Mouse (Mus musculus) forebrain, embryonic 11.5 days (tissue): Measurements from ENCODE around the gene Tcte2. TPM values are rescaled to one million over a fixed set of nuclear protein-coding genes. Genes with fewer than 3 reads are reported as not detected.

ENCODE experiments used
- ATAC-seq: fragments of 200-750 bp; cut with Nextera tagmentation; replicated peaks from 2 replicates; pipeline ENCODE4 v1.8.0; 2017; ENCODE audit warnings: moderate TSS enrichment; ENCODE audit not compliant: low FRiP score
- DNase-seq: peaks from one replicate; pipeline ENCODE4 v3.0.0-alpha.2; 2017; ENCODE audit warnings: low spot score
- H3K27ac ChIP-seq: fragments of 300-500 bp; sonication (generic); 2 replicates; pipeline ENCODE4 v1.5.1; 2014; ENCODE audit warnings: low read depth, low read length
- H3K27me3 ChIP-seq: fragments of 300-500 bp; sonication (generic); 2 replicates; pipeline ENCODE4 v1.6.1; 2014; ENCODE audit warnings: mild to moderate bottlenecking, low read length, mixed read lengths; ENCODE audit not compliant: control insufficient read depth, insufficient read depth
- H3K36me3 ChIP-seq: fragments of 300-500 bp; sonication (generic); 2 replicates; pipeline ENCODE4 v1.6.1; 2014; ENCODE audit warnings: mild to moderate bottlenecking, low read length, moderate library complexity, mixed read lengths; ENCODE audit not compliant: control insufficient read depth, insufficient read depth
- H3K4me1 ChIP-seq: fragments of 300-500 bp; sonication (generic); replicated peaks from 2 replicates; pipeline ENCODE4 v1.6.1; 2014; ENCODE audit warnings: low read length, mixed read lengths; ENCODE audit not compliant: control insufficient read depth, insufficient read depth
- H3K4me2 ChIP-seq: fragments of 300-500 bp; sonication (generic); 2 replicates; pipeline ENCODE4 v1.6.1; 2014; ENCODE audit warnings: low read depth, mild to moderate bottlenecking, low read length, moderate library complexity, mixed read lengths; ENCODE audit not compliant: severe bottlenecking
- H3K4me3 ChIP-seq: fragments of 300-500 bp; sonication (generic); 2 replicates; pipeline ENCODE4 v1.5.1; 2014; ENCODE audit warnings: low read depth, low read length
- H3K9ac ChIP-seq: fragments of 300-500 bp; sonication (generic); 2 replicates; pipeline ENCODE4 v1.6.1; 2014; ENCODE audit warnings: low read length
- H3K9me3 ChIP-seq: fragments of 300-500 bp; sonication (generic); 2 replicates; pipeline ENCODE4 v1.6.1; 2016; ENCODE audit warnings: low read length, mixed read lengths; ENCODE audit not compliant: control insufficient read depth
- WGBS: fragments of 180-500 bp; shearing (Covaris S2); extraction: QIAGEN DNeasy Blood & Tissue Kit; methylation state at CpG from one replicate; pipeline ENCODE4 v1.1.7; 2014; 5-methylcytosine and 5-hydroxymethylcytosine counted together
- polyA plus RNA-seq: library from polyadenylated mRNA; unstranded; fragments of >200 nt; fragmentation: Nextera tagmentation; extraction: Ambion mirVana; gene quantifications from 2 replicates; pipeline ENCODE4 v1.2.1, GENCODE M21; 2014

Gene Tcte2
- polyA plus RNA-seq, 1 experiment from 2014 or later = 11.6 TPM

- Histone ChIP-seq H3K27me3 (no peaks in the 10 kb centered on the region), H3K4me2 (no peak overlapping the region), H3K27ac (no peak overlapping the region), H3K36me3 (no peaks in the 10 kb centered on the region), H3K4me1 (no peaks in the 10 kb centered on the region), H3K4me3 (no peak overlapping the region), H3K9me3 (no peaks in the 10 kb centered on the region), H3K9ac (no peak overlapping the region)
- WGBS = 94% methylated on average over 5 of the region's 5 CpGs
- no peak for ATAC-seq
- DNase-seq = no peak
These were observed 26.6 kb downstream of the Tcte2 start for GRCm38 (mm10) chr17:13735057-13735456.

GRCm38 (mm10) chr17:13733971-13734370 is 27.7 kb downstream of the Tcte2 start:
- no peak for ATAC-seq
- Histone ChIP-seq H3K36me3 (no peaks in the 10 kb centered on the region), H3K9me3 (no peaks in the 10 kb centered on the region), H3K4me1 (no peaks in the 10 kb centered on the region), H3K9ac (no peak overlapping the region), H3K27ac (no peak overlapping the region), H3K4me3 (no peak overlapping the region), H3K27me3 (no peaks in the 10 kb centered on the region), H3K4me2 (no peak overlapping the region)
- WGBS = 94% methylated on average over 5 of the region's 5 CpGs
- DNase-seq = no peak

GRCm38 (mm10) chr17:13732685-13733084 is 28.9 kb downstream of the Tcte2 start:
- Histone ChIP-seq H3K9ac (no peak overlapping the region), H3K36me3 (no peaks in the 10 kb centered on the region), H3K27me3 (no peaks in the 10 kb centered on the region), H3K4me1 (no peaks in the 10 kb centered on the region), H3K9me3 (no peaks in the 10 kb centered on the region), H3K4me2 (no peak overlapping the region), H3K27ac (no peak overlapping the region), H3K4me3 (no peak overlapping the region)
- WGBS = 59% methylated on average over 8 of the region's 8 CpGs
- no peak for ATAC-seq
- no peak for DNase-seq

GRCm38 (mm10) chr17:13731727-13732112 is 29.9 kb downstream of the Tcte2 start:
- DNase-seq = no peak
- 70% methylated on average over 4 of the region's 4 CpGs for WGBS

GRCm38 (mm10) chr17:13730980-13731726 is 30.5 kb downstream of the Tcte2 start:
- no peak overlapping the region for H3K4me2 ChIP-seq
- no peak overlapping the region for H3K9ac ChIP-seq
- ATAC-seq (no peak), DNase-seq (no peak)
- 94% methylated on average over 6 of the region's 6 CpGs for WGBS
- no peaks in the 10 kb centered on the region for H3K4me1 ChIP-seq
- no peaks in the 10 kb centered on the region for H3K36me3 ChIP-seq
- H3K27me3 ChIP-seq = no peaks in the 10 kb centered on the region
- H3K9me3 ChIP-seq = no peaks in the 10 kb centered on the region
- H3K4me3 ChIP-seq = no peak overlapping the region
- no peak overlapping the region for H3K27ac ChIP-seq

More at GRCm38 (mm10) chr17:13731727-13732112, 29.9 kb downstream of the Tcte2 start:
- no peaks in the 10 kb centered on the region for H3K27me3 ChIP-seq
- H3K9ac ChIP-seq = no peak overlapping the region
- no peak for ATAC-seq
- no peak overlapping the region for H3K27ac ChIP-seq
- no peak overlapping the region for H3K4me2 ChIP-seq
- H3K9me3 ChIP-seq = no peaks in the 10 kb centered on the region
- no peaks in the 10 kb centered on the region for H3K36me3 ChIP-seq
- H3K4me1 ChIP-seq = no peaks in the 10 kb centered on the region
- H3K4me3 ChIP-seq = no peak overlapping the region

GRCm38 (mm10) chr17:13726832-13727355 is 34.7 kb downstream of the Tcte2 start:
- no peaks in the 10 kb centered on the region for H3K27me3 ChIP-seq
- no peak for DNase-seq
- no peak overlapping the region for H3K4me2 ChIP-seq
- 95% methylated on average over 8 of the region's 8 CpGs for WGBS
- no peak overlapping the region for H3K4me3 ChIP-seq
- no peaks in the 10 kb centered on the region for H3K9me3 ChIP-seq
- no peak overlapping the region for H3K27ac ChIP-seq
- H3K9ac ChIP-seq = no peak overlapping the region
- no peaks in the 10 kb centered on the region for H3K4me1 ChIP-seq
- ATAC-seq = no peak
- H3K36me3 ChIP-seq = no peaks in the 10 kb centered on the region

- H3K9ac ChIP-seq = no peak overlapping the region
- no peaks in the 10 kb centered on the region for H3K27me3 ChIP-seq
- no peak overlapping the region for H3K27ac ChIP-seq
- H3K36me3 ChIP-seq = no peaks in the 10 kb centered on the region
- DNase-seq (no peak), ATAC-seq (no peak)
- no peak overlapping the region for H3K4me3 ChIP-seq
- no peaks in the 10 kb centered on the region for H3K4me1 ChIP-seq
- 59% methylated on average over 4 of the region's 4 CpGs for WGBS
- H3K4me2 ChIP-seq = no peak overlapping the region
- no peaks in the 10 kb centered on the region for H3K9me3 ChIP-seq
These were observed 36.5 kb downstream of the Tcte2 start for GRCm38 (mm10) chr17:13725004-13725550.

- no peak overlapping the region for H3K27ac ChIP-seq
- H3K36me3 ChIP-seq = no peaks in the 10 kb centered on the region
- H3K27me3 ChIP-seq = no peaks in the 10 kb centered on the region
- 19% methylated on average over 2 of the region's 2 CpGs for WGBS
- no peak overlapping the region for H3K9ac ChIP-seq
- DNase-seq = no peak
- no peak overlapping the region for H3K4me3 ChIP-seq
- H3K9me3 ChIP-seq = no peaks in the 10 kb centered on the region
- H3K4me2 ChIP-seq = no peak overlapping the region
- H3K4me1 ChIP-seq = no peaks in the 10 kb centered on the region
- ATAC-seq = peak; percentile 61; the same call in 1 of the 2 replicates
These were observed 39.2 kb downstream of the Tcte2 start for GRCm38 (mm10) chr17:13722434-13722833.

GRCm38 (mm10) chr17:13721372-13721771 is 40.3 kb downstream of the Tcte2 start:
- Histone ChIP-seq H3K9ac (no peak overlapping the region), H3K4me3 (no peak overlapping the region), H3K4me1 (no peaks in the 10 kb centered on the region), H3K27ac (no peak overlapping the region), H3K9me3 (no peaks in the 10 kb centered on the region), H3K36me3 (no peaks in the 10 kb centered on the region), H3K27me3 (no peaks in the 10 kb centered on the region), H3K4me2 (no peak overlapping the region)
- WGBS = 83% methylated on average over 2 of the region's 2 CpGs
- no peak for DNase-seq
- no peak for ATAC-seq
